Mouse (Mus musculus) naive thymus-derived CD4-positive, alpha-beta T cell, adult 2 months (primary cell): Measurements from ENCODE around the gene Gclc.
"Not testable (repeated sequence)": the region's sequence is repeated elsewhere in the genome, so short reads cannot be mapped to it uniquely, and the experiment has no call there.

ENCODE experiments used
- DNase-seq: peaks from one replicate; pipeline ENCODE4 v3.0.0-alpha.2; 2011; ENCODE audit warnings: low read depth

The Gclc gene

GRCm38 (mm10) chr9:77746315-77746714, 8.0 kb upstream of the Gclc start:
- no peak for DNase-seq

- not testable (repeated sequence) for DNase-seq
These were observed 6.0 kb upstream of the Gclc start for GRCm38 (mm10) chr9:77748292-77748691.

- DNase-seq: peak; percentile 93
These were observed 3.9 kb upstream of the Gclc start for GRCm38 (mm10) chr9:77750133-77751060.

- no peak for DNase-seq
These were observed 3.2 kb upstream of the Gclc start for GRCm38 (mm10) chr9:77751091-77751521.

GRCm38 (mm10) chr9:77754728-77755402, 530 bp downstream of the Gclc start:
- peak; percentile 72 for DNase-seq

- no peak for DNase-seq
These were observed 1.1 kb downstream of the Gclc start for GRCm38 (mm10) chr9:77755403-77755784.

- peak; percentile 69 for DNase-seq
These were observed 1.7 kb downstream of the Gclc start for GRCm38 (mm10) chr9:77756076-77756475.

GRCm38 (mm10) chr9:77757331-77757730, 3.0 kb downstream of the Gclc start:
- no peak for DNase-seq

GRCm38 (mm10) chr9:77758481-77758880, 4.1 kb downstream of the Gclc start:
- no peak for DNase-seq

- no peak for DNase-seq
These were observed 4.8 kb downstream of the Gclc start for GRCm38 (mm10) chr9:77759111-77759510.

- no peak for DNase-seq
These were observed 5.4 kb downstream of the Gclc start for GRCm38 (mm10) chr9:77759756-77760155.

GRCm38 (mm10) chr9:77766218-77766617, 11.9 kb downstream of the Gclc start:
- DNase-seq: no peak

GRCm38 (mm10) chr9:77766767-77767166, 12.4 kb downstream of the Gclc start:
- DNase-seq: no peak

GRCm38 (mm10) chr9:77770909-77771308, 16.6 kb downstream of the Gclc start:
- DNase-seq: no peak

GRCm38 (mm10) chr9:77771330-77771729, 17.0 kb downstream of the Gclc start:
- no peak for DNase-seq

GRCm38 (mm10) chr9:77771765-77772383, 17.5 kb downstream of the Gclc start:
- no peak for DNase-seq

- DNase-seq: no peak
These were observed 22.6 kb downstream of the Gclc start for GRCm38 (mm10) chr9:77776720-77777515.

GRCm38 (mm10) chr9:77777622-77778021, 23.3 kb downstream of the Gclc start:
- no peak for DNase-seq

GRCm38 (mm10) chr9:77779711-77780110, 25.4 kb downstream of the Gclc start:
- DNase-seq: no peak

- peak; percentile 41 for DNase-seq
These were observed 27.3 kb downstream of the Gclc start for GRCm38 (mm10) chr9:77781453-77782163.

- no peak for DNase-seq
These were observed 27.9 kb downstream of the Gclc start for GRCm38 (mm10) chr9:77782201-77782600.
